Mouse (Mus musculus) stomach, postnatal 0 days (tissue): ENCODE data around the gene Ubr4. TPM values are rescaled to one million over a fixed set of nuclear protein-coding genes. Genes with fewer than 3 reads are reported as not detected.

Source experiments
- ATAC-seq: fragments of 200-750 bp; cut with Nextera tagmentation; 2 replicates; pipeline ENCODE4 v1.8.0; 2017; ENCODE audit not compliant: low FRiP score, low TSS enrichment
- DNase-seq: peaks from one replicate; pipeline ENCODE4 v3.0.0-alpha.2; 2016; ENCODE audit warnings: low spot score
- H3K27ac ChIP-seq: fragments of 300-500 bp; sonication (generic); replicated peaks from 2 replicates; pipeline ENCODE4 v1.5.1; 2014; ENCODE audit warnings: mild to moderate bottlenecking, control low read depth
- H3K27me3 ChIP-seq: fragments of 300-500 bp; sonication (generic); 2 replicates; pipeline ENCODE4 v1.6.1; 2014; ENCODE audit warnings: low read length; ENCODE audit not compliant: control insufficient read depth, insufficient read depth
- H3K36me3 ChIP-seq: fragments of 300-500 bp; sonication (generic); 2 replicates; pipeline ENCODE4 v1.6.1; 2014; ENCODE audit warnings: low read length, mixed read lengths; ENCODE audit not compliant: control insufficient read depth, insufficient read depth
- H3K4me1 ChIP-seq: fragments of 300-500 bp; sonication (generic); replicated peaks from 2 replicates; pipeline ENCODE4 v1.6.1; 2014; ENCODE audit warnings: antibody characterized with exemption; ENCODE audit not compliant: control insufficient read depth, insufficient read depth
- H3K4me2 ChIP-seq: fragments of 300-500 bp; sonication (generic); replicated peaks from 2 replicates; pipeline ENCODE4 v1.6.1; 2014; ENCODE audit warnings: low read depth, mild to moderate bottlenecking, control low read depth, moderate library complexity
- H3K4me3 ChIP-seq: fragments of 300-500 bp; sonication (generic); 2 replicates; pipeline ENCODE4 v1.5.1; 2014; ENCODE audit warnings: low read depth, low read length, control low read depth
- H3K9ac ChIP-seq: fragments of 300-500 bp; sonication (generic); 2 replicates; pipeline ENCODE4 v1.6.1; 2014; ENCODE audit warnings: mild to moderate bottlenecking, low read length, control low read depth, mixed read lengths
- H3K9me3 ChIP-seq: fragments of 300-500 bp; sonication (generic); 2 replicates; pipeline ENCODE4 v1.6.1; 2016; ENCODE audit warnings: low read length; ENCODE audit not compliant: control insufficient read depth
- CTCF ChIP-seq: IDR thresholded peaks from 2 replicates; pipeline ENCODE4 v1.5.1; 2016; ENCODE audit warnings: antibody characterized with exemption, low read depth, mild to moderate bottlenecking, moderate library complexity
- EP300 ChIP-seq: optimal IDR thresholded peaks from 2 replicates; pipeline ENCODE3; 2016; ENCODE audit warnings: antibody characterized with exemption
- WGBS: fragments of 180-500 bp; shearing (Covaris S2); extraction: QIAGEN DNeasy Blood & Tissue Kit; methylation state at CpG from one replicate; pipeline ENCODE4 v1.1.7; 2014; 5-methylcytosine and 5-hydroxymethylcytosine counted together
- polyA plus RNA-seq: library from polyadenylated mRNA; unstranded; fragments of >200 nt; fragmentation: Nextera tagmentation; extraction: Ambion mirVana; gene quantifications from 2 replicates; pipeline ENCODE4 v1.2.1, GENCODE M21; 2015

Gene Ubr4
- polyA plus RNA-seq, 1 experiment from 2014 or later, result 32.8 TPM

- TF ChIP-seq CTCF, result no peak
- TF ChIP-seq EP300, result no peak
- H3K4me2 ChIP-seq, result no peak overlapping the region
- H3K4me1 ChIP-seq, result no peaks in the 10 kb centered on the region
- H3K9ac ChIP-seq, result no peak overlapping the region
- ATAC-seq (no peak), DNase-seq (no peak)
- H3K9me3 ChIP-seq, result no peaks in the 10 kb centered on the region
- H3K36me3 ChIP-seq, result no peaks in the 10 kb centered on the region
- H3K27ac ChIP-seq, result no peak overlapping the region
- no peak overlapping the region for H3K4me3 ChIP-seq
- no peaks in the 10 kb centered on the region for H3K27me3 ChIP-seq
- 81% methylated on average over 4 of the region's 4 CpGs for WGBS
These were observed 153.3 kb downstream of the Ubr4 start for GRCm38 (mm10) chr4:139505716-139506115.

GRCm38 (mm10) chr4:139506727-139507126 lies 154.3 kb downstream of the Ubr4 start:
- H3K4me1 ChIP-seq, result no peaks in the 10 kb centered on the region

DNA sequence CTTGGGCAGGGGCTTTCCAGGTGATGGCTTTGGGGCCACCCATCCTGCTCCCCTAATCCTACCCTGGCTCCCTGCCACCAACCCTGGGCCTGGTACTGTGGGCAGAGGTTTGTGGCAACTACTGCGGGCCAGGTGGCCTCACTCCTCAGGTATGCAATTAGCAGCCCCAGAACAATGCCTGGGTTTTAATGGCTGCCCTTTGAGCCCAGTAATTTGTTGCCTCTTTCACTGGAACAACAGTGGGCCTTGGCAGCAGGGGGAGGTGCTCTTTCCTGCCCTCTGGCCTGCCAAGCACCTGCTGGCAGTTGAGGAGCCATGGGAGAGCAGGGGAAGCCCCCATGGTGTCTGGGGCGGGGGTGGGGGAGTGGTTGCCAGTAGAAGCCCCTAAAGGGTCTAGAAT lies 156.7 kb downstream of the Ubr4 start:
- H3K27ac ChIP-seq, result no peak overlapping the region
- H3K4me3 ChIP-seq, result no peak overlapping the region
- ATAC-seq (peak; percentile 54), DNase-seq (peak; percentile 57)
- no peaks in the 10 kb centered on the region for H3K4me1 ChIP-seq
- no peaks in the 10 kb centered on the region for H3K9me3 ChIP-seq
- no peaks in the 10 kb centered on the region for H3K36me3 ChIP-seq
- H3K9ac ChIP-seq, result no peak overlapping the region
- no peaks in the 10 kb centered on the region for H3K27me3 ChIP-seq
- no peak overlapping the region for H3K4me2 ChIP-seq
- TF ChIP-seq EP300 (no peak), CTCF (no peak)
- 70% methylated on average over 2 of the region's 2 CpGs for WGBS

More at GRCm38 (mm10) chr4:139506727-139507126, 154.3 kb downstream of the Ubr4 start:
- Histone ChIP-seq H3K4me2 (no peak overlapping the region), H3K27me3 (no peaks in the 10 kb centered on the region), H3K36me3 (no peaks in the 10 kb centered on the region), H3K27ac (no peak overlapping the region), H3K9ac (no peak overlapping the region), H3K4me3 (no peak overlapping the region), H3K9me3 (no peaks in the 10 kb centered on the region)
- TF ChIP-seq CTCF (no peak), EP300 (no peak)
- WGBS, result 66% methylated on average over 11 of the region's 11 CpGs
- DNase-seq (peak; percentile 71), ATAC-seq (peak; percentile 84)

- Histone ChIP-seq H3K4me3 (no peak overlapping the region), H3K4me2 (no peak overlapping the region), H3K4me1 (no peaks in the 10 kb centered on the region), H3K27me3 (no peaks in the 10 kb centered on the region), H3K9me3 (no peaks in the 10 kb centered on the region), H3K36me3 (no peaks in the 10 kb centered on the region), H3K9ac (no peak overlapping the region), H3K27ac (no peak overlapping the region)
- no peak for ATAC-seq
- 72% methylated on average over 2 of the region's 2 CpGs for WGBS
- no peak for DNase-seq
- TF ChIP-seq CTCF (no peak), EP300 (no peak)
These were observed 159.1 kb downstream of the Ubr4 start for GRCm38 (mm10) chr4:139511557-139511956.

- H3K9me3 ChIP-seq, result no peaks in the 10 kb centered on the region
- H3K36me3 ChIP-seq, result no peaks in the 10 kb centered on the region
- no peak overlapping the region for H3K9ac ChIP-seq
- WGBS, result 73% methylated on average over 2 of the region's 2 CpGs
- H3K27ac ChIP-seq, result no peak overlapping the region
- no peak for ATAC-seq
- H3K4me2 ChIP-seq, result no peak overlapping the region
- H3K27me3 ChIP-seq, result no peaks in the 10 kb centered on the region
- DNase-seq, result no peak
- H3K4me1 ChIP-seq, result no peaks in the 10 kb centered on the region
- H3K4me3 ChIP-seq, result no peak overlapping the region
- TF ChIP-seq CTCF (no peak), EP300 (no peak)
These were observed 160.6 kb downstream of the Ubr4 start for GRCm38 (mm10) chr4:139512985-139513384.

DNA sequence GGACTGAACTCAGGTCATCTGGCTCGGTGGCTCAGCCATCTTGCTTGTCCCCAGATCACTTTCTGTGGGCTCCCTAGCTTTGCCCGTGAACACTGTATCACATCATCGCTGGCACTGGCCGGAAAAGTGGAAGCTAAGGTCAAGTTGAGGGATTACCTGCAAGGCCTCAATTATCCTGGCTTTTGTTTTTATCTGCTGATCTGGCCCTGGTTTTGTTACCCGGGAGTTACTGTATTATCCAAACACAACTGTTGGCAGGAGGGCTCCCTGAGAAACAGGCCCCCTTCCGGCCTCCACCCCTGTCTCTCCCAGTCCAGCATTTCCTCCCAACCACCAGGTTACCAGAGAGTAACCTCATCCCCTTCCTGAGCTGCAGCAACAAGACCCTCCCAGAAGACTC lies 166.8 kb downstream of the Ubr4 start:
- DNase-seq, result no peak

More for the DNA sequence above, 166.8 kb downstream of the Ubr4 start:
- Histone ChIP-seq H3K27me3 (no peaks in the 10 kb centered on the region), H3K4me1 (no peaks in the 10 kb centered on the region), H3K9ac (no peak overlapping the region), H3K4me2 (no peak overlapping the region), H3K4me3 (no peak overlapping the region), H3K27ac (no peak overlapping the region), H3K36me3 (no peaks in the 10 kb centered on the region), H3K9me3 (no peaks in the 10 kb centered on the region)
- no peak for TF ChIP-seq CTCF
- no peak for TF ChIP-seq EP300
- WGBS, result 55% methylated on average over 6 of the region's 6 CpGs
- ATAC-seq, result no peak
